Mouse (Mus musculus) effector memory CD4-positive, alpha-beta T cell, adult 5 months (primary cell): ENCODE results near the gene Prr23a2. TPM values are rescaled to one million over a fixed set of nuclear protein-coding genes. Genes with fewer than 3 reads are reported as not detected.

Source experiments
- polyA plus RNA-seq: library from polyadenylated mRNA; unstranded; fragments of 100-300 nt; shearing (Covaris generic); gene quantifications from one replicate; pipeline ENCODE4 v1.2.1, GENCODE M21; 2017

The Prr23a2 gene
- polyA plus RNA-seq = not detected

DNA sequence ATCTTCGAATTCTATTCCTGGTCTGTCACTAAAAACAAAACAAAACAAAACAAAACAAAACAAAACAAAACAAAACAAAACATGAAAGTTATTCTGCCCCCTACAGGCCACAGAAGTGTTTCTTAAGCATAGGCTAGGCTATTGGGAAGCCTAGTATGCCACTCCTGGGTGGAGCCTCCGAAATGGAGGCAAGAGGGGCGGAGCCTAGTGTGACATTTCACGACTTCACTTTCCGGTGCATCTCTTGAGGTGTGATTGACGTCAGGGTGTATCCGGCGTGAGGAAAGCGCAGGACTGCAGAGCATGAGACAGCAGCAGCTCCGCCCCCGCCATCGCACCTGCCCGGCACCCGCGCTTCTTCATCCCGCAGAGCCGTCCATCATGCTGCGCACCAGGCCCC, at the start of gene Prr23a2:
TSS of gene Prr23a2 (plus strand) at position 285 of the 400 bp plus-strand sequence.

DNA sequence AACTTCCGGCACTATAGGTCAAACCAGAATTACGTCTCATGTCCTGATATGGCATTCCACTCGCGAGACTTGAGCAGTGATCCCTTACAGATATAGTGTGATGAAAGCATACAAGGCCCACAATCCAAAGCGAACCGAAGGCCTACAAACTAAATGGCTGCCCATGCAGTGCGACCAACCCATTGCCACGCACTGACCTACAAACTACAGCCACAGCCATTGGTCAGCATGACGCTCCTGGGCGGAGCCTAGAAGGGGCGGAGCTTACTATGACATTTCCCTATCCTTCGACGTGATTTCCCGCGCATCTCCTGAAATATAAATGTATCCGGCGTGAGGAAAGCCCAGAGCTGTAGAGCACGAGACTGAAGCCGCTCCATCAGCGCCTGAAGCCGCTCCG, 14.2 kb upstream of the Prr23a2 start, which contains the start of gene Prr23a1:
TSS of gene Prr23a1 (plus strand) at position 387 of the 400 bp plus-strand sequence.

DNA sequence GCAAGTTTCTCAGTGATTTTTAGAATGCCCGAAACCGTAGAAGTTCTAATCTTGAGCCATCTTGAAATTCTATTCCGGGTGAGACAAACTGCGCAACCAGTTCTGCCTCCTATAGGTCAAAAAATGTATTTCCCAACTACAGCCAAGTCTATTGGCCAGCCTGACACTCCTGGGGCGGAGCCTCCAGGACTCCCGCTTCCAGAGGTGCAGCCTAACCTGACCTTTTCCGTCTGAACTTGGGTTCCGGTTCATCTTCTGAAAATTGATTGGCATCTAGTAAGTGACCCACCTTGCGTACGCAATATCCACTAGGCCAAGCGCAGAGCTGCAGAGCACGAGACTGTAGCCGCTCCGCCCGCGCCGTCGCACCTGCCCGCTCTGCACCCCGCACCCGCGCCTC, 8.3 kb downstream of the Prr23a2 start, which contains the start of gene Prr23a3:
TSS of gene Prr23a3 (plus strand) at position 197 of the 400 bp plus-strand sequence.

DNA sequence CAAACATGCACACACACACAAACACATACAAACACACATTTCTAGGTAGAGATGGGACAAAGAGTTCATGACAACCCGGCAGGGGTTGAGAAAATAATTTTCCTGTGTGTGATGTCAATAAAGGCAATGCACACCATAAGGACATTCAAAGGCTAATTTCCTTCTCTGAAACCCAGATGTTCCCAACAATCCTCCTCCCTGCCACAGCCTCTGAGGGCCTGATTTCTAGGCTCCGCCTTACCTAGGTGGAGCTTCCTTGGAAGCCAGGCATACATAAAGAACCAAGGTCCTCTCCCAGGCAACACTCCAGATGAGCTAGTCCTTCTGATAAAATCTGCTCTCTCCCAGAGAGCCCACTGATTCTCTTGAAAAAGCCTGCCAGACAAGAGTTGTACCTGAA, 46.5 kb downstream of the Prr23a2 start, which contains the start of gene 7420426K07Rik:
TSS of gene 7420426K07Rik (plus strand) at position 301 of the 400 bp plus-strand sequence.

Other genes starting within 250 kb of the Prr23a2 start
- gene Prr23a1, start 14.0 kb upstream of the Prr23a2 start, polyA plus RNA-seq = not detected
- not detected for gene Prr23a3, start 8.3 kb downstream of the Prr23a2 start, polyA plus RNA-seq
- not detected for gene 7420426K07Rik, start 46.6 kb downstream of the Prr23a2 start, polyA plus RNA-seq
- not detected for gene Foxl2, start 98.8 kb downstream of the Prr23a2 start, polyA plus RNA-seq
- gene Faim, start 129.9 kb downstream of the Prr23a2 start, polyA plus RNA-seq = 40.7 TPM
- not detected for gene Gm1123, start 179.2 kb downstream of the Prr23a2 start, polyA plus RNA-seq